Comparison of ENCODE assay signal across 8 mouse cellular contexts in genomic region chr6:29023206-29023967, GRCm38 (mm10). TPM values are rescaled to one million over a fixed set of nuclear protein-coding genes. Genes with fewer than 3 reads are reported as not detected.
DNase-seq lines count a peak whose midpoint lies in the region; ATAC-seq lines count a peak whose summit lies in the region.

No protein-coding gene starts in this region.

- no peak overlapping the region for H3K4me2 ChIP-seq in liver, embryonic 12.5 days
- H3K4me2 ChIP-seq in forebrain, embryonic 12.5 days = peak overlapping the region; percentile 38
- H3K4me2 ChIP-seq in hindbrain, embryonic 15.5 days = peak overlapping the region; percentile 37

- no peak overlapping the region for H3K4me3 ChIP-seq in liver, embryonic 12.5 days
- H3K4me3 ChIP-seq in forebrain, embryonic 12.5 days (replicated peaks) = no peak overlapping the region
- no peak overlapping the region for H3K4me3 ChIP-seq in hindbrain, embryonic 15.5 days

- H3K9ac ChIP-seq in liver, embryonic 12.5 days = no peak overlapping the region
- H3K9ac ChIP-seq in forebrain, embryonic 12.5 days = no peak overlapping the region
- H3K9ac ChIP-seq in hindbrain, embryonic 15.5 days = no peak overlapping the region

- DNase-seq in liver = peak; percentile 32
- DNase-seq in c-Kit-positive CD71-positive TER-119-positive erythroid progenitor cells, embryonic 14.5 days (ENCODE audit: low spot score) = peak; percentile 24
- peak; percentile 47 for DNase-seq in left cerebral cortex, adult 11 months (ENCODE audit: low spot score)
- peak; percentile 25 for DNase-seq in right cerebral cortex, postnatal 25 days

- H3K27me3 ChIP-seq in liver, embryonic 12.5 days (replicated peaks) = peaks cover 84% of the 10 kb centered on the region
- H3K27me3 ChIP-seq in forebrain, embryonic 12.5 days = peaks cover 33% of the 10 kb centered on the region
- peaks cover 10% of the 10 kb centered on the region for H3K27me3 ChIP-seq in hindbrain, embryonic 15.5 days

- H3K4me1 ChIP-seq in liver, embryonic 12.5 days = no peaks in the 10 kb centered on the region
- H3K4me1 ChIP-seq in forebrain, embryonic 12.5 days = peaks cover 23% of the 10 kb centered on the region
- H3K4me1 ChIP-seq in hindbrain, embryonic 15.5 days (replicated peaks) = peaks cover 7% of the 10 kb centered on the region

- no peaks in the 10 kb centered on the region for H3K36me3 ChIP-seq in liver, embryonic 12.5 days
- no peaks in the 10 kb centered on the region for H3K36me3 ChIP-seq in forebrain, embryonic 12.5 days (replicated peaks)
- H3K36me3 ChIP-seq in hindbrain, embryonic 15.5 days = no peaks in the 10 kb centered on the region

- whole genome bisulfite sequencing in liver, embryonic 12.5 days (ENCODE audit: insufficient replicate concordance) = 29% methylated on average over 18 of the region's 18 CpGs
- 36% methylated on average over 18 of the region's 18 CpGs for WGBS in forebrain, embryonic 12.5 days
- 34% methylated on average over 18 of the region's 18 CpGs for WGBS in hindbrain, embryonic 15.5 days

- no peaks in the 10 kb centered on the region for H3K9me3 ChIP-seq in liver, embryonic 12.5 days (replicated peaks)
- no peaks in the 10 kb centered on the region for H3K9me3 ChIP-seq in forebrain, embryonic 12.5 days
- H3K9me3 ChIP-seq in hindbrain, embryonic 15.5 days = no peaks in the 10 kb centered on the region

- ATAC-seq in liver, embryonic 12.5 days = no peak
- ATAC-seq in forebrain, embryonic 12.5 days (ENCODE audit: low FRiP score) = peak; percentile 40
- peak; percentile 33; the same call in 1 of the 2 replicates for ATAC-seq in hindbrain, embryonic 15.5 days (ENCODE audit: low FRiP score, low read depth)
- ATAC-seq in megakaryocyte-erythroid progenitor cell, adult 5-6 weeks (replicated peaks; ENCODE audit: low FRiP score, low TSS enrichment, poor library complexity, severe bottlenecking) = peak; percentile 60; the same call in 1 of the 2 replicates

- H3K27ac ChIP-seq in liver, embryonic 12.5 days = no peak overlapping the region
- no peak overlapping the region for H3K27ac ChIP-seq in forebrain, embryonic 12.5 days
- no peak overlapping the region for H3K27ac ChIP-seq in hindbrain, embryonic 15.5 days (replicated peaks)

RNA-seq across cellular contexts. Expression of gene Lep, which starts 36.6 kb away (rescaled TPM):
- not detected in 2 replicates for polyA plus RNA-seq in liver, embryonic 12.5 days (2016; fragmentation: Nextera tagmentation; extraction: Ambion mirVana)
- not detected in 2 replicates for polyA plus RNA-seq in forebrain, embryonic 12.5 days (2016; fragmentation: Nextera tagmentation; extraction: Ambion mirVana)
- not detected in 2 replicates for polyA plus RNA-seq in hindbrain, embryonic 15.5 days (2015; fragmentation: Nextera tagmentation; extraction: Ambion mirVana)
- total RNA-seq in megakaryocyte-erythroid progenitor cell, adult 5-6 weeks (2014; fragmentation: Nextera tagmentation) = not detected in 2 replicates
- total RNA-seq in megakaryocyte-erythroid progenitor cell, adult 5-6 weeks (2017) = not detected in 2 replicates
